Mouse (Mus musculus): ENCODE measurements around the gene Tas2r126.

DNA sequence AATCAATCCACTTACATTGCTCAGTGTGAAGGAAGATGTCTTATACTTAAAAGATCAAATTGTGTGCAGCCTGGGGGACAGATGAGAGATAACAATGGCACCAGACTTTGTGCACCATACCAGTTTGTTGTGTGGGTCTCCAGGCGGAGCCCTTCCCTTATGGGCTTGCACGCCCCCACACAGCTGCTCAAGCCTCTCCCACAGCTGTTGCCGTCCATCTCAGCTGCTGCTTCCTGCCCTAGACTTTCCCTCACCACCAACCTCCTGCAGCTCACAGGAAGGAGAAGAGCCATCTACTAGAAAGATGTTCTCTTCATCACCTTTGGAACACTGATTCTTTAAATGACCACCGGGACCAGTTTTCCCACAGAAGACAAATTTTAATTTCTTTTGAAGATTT lies 48.7 kb upstream of the Tas2r126 start:
- no peak for TF ChIP-seq CTCF (IDR thresholded peaks at IDR 0.05; ENCODE audit: insufficient read depth, low read length)
- no peak for TF ChIP-seq POLR2A (IDR thresholded peaks at IDR 0.05; ENCODE audit: borderline replicate concordance, extremely low read depth, low read depth, low read length)
